Mouse (Mus musculus): ENCODE results near the gene Srbd1.

The Srbd1 gene

GRCm38 (mm10) chr17:86145079-86145951 lies at the start of gene Srbd1:
Gene Srbd1 (minus strand): TSS chr17:86145175.
- DNase-seq (ENCODE audit: low spot score): no peak

- no peak for DNase-seq (ENCODE audit: low spot score)
Measured at GRCm38 (mm10) chr17:86193979-86194378, 49.0 kb upstream of the Srbd1 start.

- no peak for DNase-seq (ENCODE audit: low spot score)
Measured at GRCm38 (mm10) chr17:86187777-86188176, 42.8 kb upstream of the Srbd1 start.

- no peak for DNase-seq (ENCODE audit: low spot score)
Measured at GRCm38 (mm10) chr17:86185584-86185983, 40.6 kb upstream of the Srbd1 start.

- no peak for DNase-seq (ENCODE audit: low spot score)
Measured at GRCm38 (mm10) chr17:86184552-86185209, 39.7 kb upstream of the Srbd1 start.

GRCm38 (mm10) chr17:86183788-86184187 lies 38.8 kb upstream of the Srbd1 start:
- no peak for DNase-seq (ENCODE audit: low spot score)

GRCm38 (mm10) chr17:86176722-86177121 lies 31.7 kb upstream of the Srbd1 start:
- DNase-seq (ENCODE audit: low spot score): no peak

- no peak for DNase-seq (ENCODE audit: low spot score)
Measured at GRCm38 (mm10) chr17:86175516-86175915, 30.5 kb upstream of the Srbd1 start.

- DNase-seq (ENCODE audit: low spot score): no peak
Measured at GRCm38 (mm10) chr17:86170164-86170958, 25.4 kb upstream of the Srbd1 start.

GRCm38 (mm10) chr17:86169092-86169491 lies 24.1 kb upstream of the Srbd1 start:
- DNase-seq (ENCODE audit: low spot score): no peak

- DNase-seq (ENCODE audit: low spot score): no peak
Measured at GRCm38 (mm10) chr17:86168231-86168981, 23.4 kb upstream of the Srbd1 start.

- no peak for DNase-seq (ENCODE audit: low spot score)
Measured at GRCm38 (mm10) chr17:86167320-86168230, 22.6 kb upstream of the Srbd1 start, which contains the start of gene Prkce. Gene Prkce (plus strand): TSS chr17:86167785.

GRCm38 (mm10) chr17:86166567-86167319 lies 21.8 kb upstream of the Srbd1 start:
- no peak for DNase-seq (ENCODE audit: low spot score)

GRCm38 (mm10) chr17:86166051-86166566 lies 21.1 kb upstream of the Srbd1 start:
- DNase-seq (ENCODE audit: low spot score): no peak

- no peak for DNase-seq (ENCODE audit: low spot score)
Measured at GRCm38 (mm10) chr17:86164416-86164815, 19.4 kb upstream of the Srbd1 start.

GRCm38 (mm10) chr17:86162672-86163071 lies 17.7 kb upstream of the Srbd1 start:
- no peak for DNase-seq (ENCODE audit: low spot score)

GRCm38 (mm10) chr17:86156999-86157398 lies 12.0 kb upstream of the Srbd1 start:
- no peak for DNase-seq (ENCODE audit: low spot score)

- peak; percentile 85 for DNase-seq (ENCODE audit: low spot score)
Measured at GRCm38 (mm10) chr17:86150867-86151348, 5.9 kb upstream of the Srbd1 start.

- DNase-seq (ENCODE audit: low spot score): no peak
Measured at GRCm38 (mm10) chr17:86149726-86150125, 4.8 kb upstream of the Srbd1 start.

All from layer of hippocampus, adult 9-10 months (tissue).